Mouse (Mus musculus): ENCODE measurements around the gene Dync2h1.

DNA sequence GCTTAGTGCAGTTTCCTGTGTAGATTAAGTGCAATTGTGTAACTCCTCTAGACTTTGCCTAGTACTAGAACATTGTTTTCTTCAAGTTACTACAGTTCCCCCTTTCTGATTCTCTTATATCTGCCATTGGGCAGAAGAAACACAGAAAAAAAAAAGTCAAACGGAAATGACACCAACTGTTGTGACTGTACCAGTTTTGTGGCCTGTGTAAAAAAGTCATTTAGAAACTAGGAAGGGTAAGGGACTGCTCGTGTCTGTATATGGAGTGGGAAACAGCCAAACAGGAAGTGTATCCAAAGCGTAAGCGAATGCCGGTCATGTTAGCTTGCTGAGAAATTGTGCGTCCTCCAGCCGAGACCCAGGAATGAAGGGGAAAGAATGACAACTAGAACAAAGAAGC lies 37.2 kb upstream of the Dync2h1 start:
- TF ChIP-seq CTCF (IDR thresholded peaks at IDR 0.05; ENCODE audit: low read depth) (no peak), EP300 (optimal IDR thresholded peaks at IDR 0.05) (no peak)
